Mouse (Mus musculus) cerebellum, adult 2 months (tissue): ENCODE measurements around the gene Terb2. TPM values are rescaled to one million over a fixed set of nuclear protein-coding genes. Genes with fewer than 3 reads are reported as not detected.
A peak's percentile ranks its signal among the peaks of the same experiment; 100 is the strongest.

ENCODE experiments used
- DNase-seq, 2 experiments: peaks; one replicate each; pipeline ENCODE4 v3.0.0; 2021
- H3K27ac ChIP-seq: fragments of 200-500 bp; 2 replicates; pipeline ENCODE4 v1.5.1; 2012; ENCODE audit warnings: low read length, control low read depth, inconsistent platforms; ENCODE audit not compliant: insufficient read depth
- H3K27me3 ChIP-seq: fragments of 200-500 bp; 2 replicates; pipeline ENCODE4 v1.6.1; 2012; ENCODE audit warnings: inconsistent platforms, mild to moderate bottlenecking, low read length, moderate library complexity; ENCODE audit not compliant: control insufficient read depth, insufficient read depth
- H3K4me1 ChIP-seq: fragments of 200-500 bp; 2 replicates; pipeline ENCODE4 v1.6.1; 2011; ENCODE audit warnings: low read length; ENCODE audit not compliant: control insufficient read depth, insufficient read depth
- H3K4me3 ChIP-seq: fragments of 200-500 bp; replicated peaks from 2 replicates; pipeline ENCODE3; 2011; ENCODE audit warnings: mild to moderate bottlenecking, low read depth, low read length, control low read depth; ENCODE audit not compliant: insufficient read depth
- CTCF ChIP-seq: fragments of 200-500 bp; IDR thresholded peaks from 2 replicates; pipeline ENCODE4 v1.5.1; 2011; ENCODE audit warnings: low read depth, mild to moderate bottlenecking, control low read depth, low read length, moderate library complexity, borderline replicate concordance; ENCODE audit not compliant: insufficient read depth
- POLR2A ChIP-seq: fragments of 200-500 bp; IDR thresholded peaks from 2 replicates; pipeline ENCODE4 v1.6.1; 2011; ENCODE audit warnings: low read length, control low read depth, borderline replicate concordance; ENCODE audit not compliant: insufficient read depth
- WGBS: fragments of 180-500 bp; shearing (Covaris S2); methylation state at CpG from one replicate; pipeline ENCODE4 v1.1.7; 2018; 5-methylcytosine and 5-hydroxymethylcytosine counted together
- polyA plus RNA-seq: library from polyadenylated mRNA; depleted of rRNA; stranded (reverse); fragments of >200 nt; gene quantifications from 2 replicates; pipeline ENCODE4 v1.2.3, GENCODE M21; 2012

Gene Terb2
- polyA plus RNA-seq, 1 experiment: not detected

- TF ChIP-seq CTCF (no peak), POLR2A (no peak)
- no peak overlapping the region for H3K4me3 ChIP-seq
- H3K27ac ChIP-seq: no peak overlapping the region
- no peaks in the 10 kb centered on the region for H3K27me3 ChIP-seq
- WGBS: 94% methylated on average over 5 of the region's 5 CpGs
- no peaks in the 10 kb centered on the region for H3K4me1 ChIP-seq
- DNase-seq: no peak
Measured at GRCm38 (mm10) chr2:122222272-122222671, 36.2 kb downstream of the Terb2 start.

DNA sequence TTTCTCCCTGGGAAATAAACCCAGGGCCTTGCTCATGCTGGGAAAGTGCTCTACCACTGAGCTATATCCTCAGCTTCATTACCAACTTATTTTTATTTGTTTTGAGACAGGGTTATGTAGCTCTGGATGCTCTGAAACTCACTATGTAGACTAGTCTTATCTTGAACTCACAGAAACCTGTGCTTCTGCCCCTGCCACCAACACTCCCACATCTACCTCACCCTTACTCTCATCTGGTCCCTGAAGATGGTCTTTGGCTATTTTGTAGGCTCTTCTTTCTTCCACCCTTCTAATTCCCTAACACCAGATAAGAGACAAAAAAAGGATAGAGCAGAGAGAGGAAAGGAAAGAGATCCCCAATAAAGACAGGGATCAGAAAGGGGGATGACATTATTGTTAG is 37.6 kb downstream of the Terb2 start:
- Histone ChIP-seq H3K27me3 (no peaks in the 10 kb centered on the region), H3K4me3 (no peak overlapping the region), H3K4me1 (no peaks in the 10 kb centered on the region), H3K27ac (no peak overlapping the region)
- TF ChIP-seq CTCF (no peak), POLR2A (no peak)
- DNase-seq: no peak

- Histone ChIP-seq H3K27me3 (no peaks in the 10 kb centered on the region), H3K4me3 (no peak overlapping the region), H3K4me1 (no peaks in the 10 kb centered on the region), H3K27ac (no peak overlapping the region)
- DNase-seq: no peak
- 82% methylated on average over 6 of the region's 6 CpGs for WGBS
- TF ChIP-seq CTCF: no peak
- TF ChIP-seq POLR2A: no peak
Measured at GRCm38 (mm10) chr2:122230395-122230794, 44.3 kb downstream of the Terb2 start.

- Histone ChIP-seq H3K4me1 (no peaks in the 10 kb centered on the region), H3K27me3 (no peaks in the 10 kb centered on the region), H3K27ac (no peak overlapping the region), H3K4me3 (no peak overlapping the region)
- WGBS: 78% methylated on average over 9 of the region's 9 CpGs
- DNase-seq: no peak
- no peak for TF ChIP-seq CTCF
- no peak for TF ChIP-seq POLR2A
Measured at GRCm38 (mm10) chr2:122231616-122232015, 45.5 kb downstream of the Terb2 start.

GRCm38 (mm10) chr2:122233341-122233740 is 47.3 kb downstream of the Terb2 start:
- no peak overlapping the region for H3K4me3 ChIP-seq
- 51% methylated on average over 5 of the region's 5 CpGs for WGBS

GRCm38 (mm10) chr2:122233759-122234557 is 47.9 kb downstream of the Terb2 start:
- DNase-seq: peak; percentile 53 to 54
- Histone ChIP-seq H3K4me3 (peak overlapping the region; percentile 85), H3K4me1 (no peaks in the 10 kb centered on the region), H3K27ac (no peak overlapping the region), H3K27me3 (no peaks in the 10 kb centered on the region)
- TF ChIP-seq CTCF: no peak
- 0 out of 2 replicates have a peak, but pooled peaks have one; percentile 5 for TF ChIP-seq POLR2A
- 3% methylated on average over 26 of the region's 26 CpGs for WGBS

More at GRCm38 (mm10) chr2:122233341-122233740, 47.3 kb downstream of the Terb2 start:
- no peaks in the 10 kb centered on the region for H3K4me1 ChIP-seq
- H3K27me3 ChIP-seq: no peaks in the 10 kb centered on the region
- no peak overlapping the region for H3K27ac ChIP-seq
- no peak for DNase-seq
- TF ChIP-seq CTCF: no peak
- TF ChIP-seq POLR2A: no peak

GRCm38 (mm10) chr2:122234611-122235288 is 48.7 kb downstream of the Terb2 start, which contains the start of gene Sord:
Gene Sord (plus strand): TSS chr2:122234749.
- Histone ChIP-seq H3K4me1 (no peaks in the 10 kb centered on the region), H3K27me3 (no peaks in the 10 kb centered on the region), H3K27ac (no peak within 1 kb of the TSS), H3K4me3 (peak within 1 kb of the TSS; percentile 85)
- DNase-seq: peak; percentile 70 to 74
- 2% methylated on average over 35 of the region's 35 CpGs for WGBS
- TF ChIP-seq POLR2A: no peak; the same call in 1 of the 2 replicates
- no peak for TF ChIP-seq CTCF

DNA sequence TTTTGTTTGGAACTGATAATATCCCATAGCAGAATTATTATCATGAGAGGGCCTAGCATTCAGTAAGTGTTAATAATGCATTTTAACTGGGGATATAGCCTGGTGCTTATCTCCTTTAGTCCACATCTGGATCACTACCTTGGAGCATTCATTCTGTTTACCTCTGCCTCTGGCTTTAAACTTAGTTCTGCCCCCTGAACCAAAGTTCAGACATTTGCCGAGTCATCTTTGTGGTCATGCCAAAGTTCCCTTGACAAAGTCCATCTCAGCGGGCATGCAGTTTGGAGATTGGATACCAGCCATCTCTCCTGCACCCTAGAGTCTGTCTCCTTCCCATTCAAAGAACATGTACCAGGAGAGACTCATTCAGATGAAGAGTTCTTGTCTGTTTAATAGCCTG is 49.4 kb downstream of the Terb2 start:
- Histone ChIP-seq H3K4me3 (no peak overlapping the region), H3K4me1 (no peaks in the 10 kb centered on the region), H3K27me3 (no peaks in the 10 kb centered on the region), H3K27ac (no peak overlapping the region)
- TF ChIP-seq POLR2A: no peak
- TF ChIP-seq CTCF: no peak
- 48% methylated on average over 2 of the region's 2 CpGs for WGBS
- DNase-seq: no peak
